Mouse (Mus musculus): ENCODE results near the gene Slain2. TPM values are rescaled to one million over a fixed set of nuclear protein-coding genes. Genes with fewer than 3 reads are reported as not detected.
A peak's percentile ranks its signal among the peaks of the same experiment; 100 is the strongest.
"Not testable (repeated sequence)": the region's sequence is repeated elsewhere in the genome, so short reads cannot be mapped to it uniquely, and the experiment has no call there.

Slain2 gene
- polyA plus RNA-seq, 1 experiment from 2014 or later, result 17.2 TPM

DNA sequence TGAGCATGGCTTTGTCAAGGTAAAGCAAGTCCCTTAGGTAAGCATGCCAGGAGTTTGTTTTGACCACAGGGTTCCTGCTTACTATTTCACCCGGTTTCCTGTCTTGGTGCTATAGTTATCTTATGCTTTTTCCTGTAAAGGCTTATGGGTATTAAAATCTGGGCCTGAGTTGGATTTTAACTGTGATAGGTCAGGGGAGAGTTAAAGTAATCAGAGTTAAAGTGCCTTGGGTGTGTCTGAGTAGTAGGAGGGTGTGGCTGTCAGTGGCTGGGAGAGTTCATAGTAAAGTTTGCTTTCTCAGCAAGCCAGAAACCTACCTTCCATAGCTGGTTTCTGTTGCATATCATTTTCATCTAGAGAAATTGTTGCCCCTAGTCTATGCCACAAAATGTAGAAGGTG is 2.7 kb downstream of the Slain2 start:
- no peak for ATAC-seq (ENCODE audit: insufficient number of reproducible peaks, low FRiP score, low TSS enrichment, low read depth)
- Histone ChIP-seq H3K9ac (0 out of 2 replicates have a peak overlapping the region, but pooled peaks have one; percentile 6), H3K27me3 (no peaks in the 10 kb centered on the region), H3K36me3 (no peaks in the 10 kb centered on the region), H3K4me2 (replicated peaks) (peak overlapping the region; percentile 79), H3K27ac (replicated peaks) (no peak overlapping the region), H3K4me1 (peaks cover 28% of the 10 kb centered on the region), H3K9me3 (replicated peaks) (no peaks in the 10 kb centered on the region), H3K4me3 (replicated peaks) (peak overlapping the region; percentile 68)
- 44% methylated on average over 1 of the region's 1 CpGs for WGBS

DNA sequence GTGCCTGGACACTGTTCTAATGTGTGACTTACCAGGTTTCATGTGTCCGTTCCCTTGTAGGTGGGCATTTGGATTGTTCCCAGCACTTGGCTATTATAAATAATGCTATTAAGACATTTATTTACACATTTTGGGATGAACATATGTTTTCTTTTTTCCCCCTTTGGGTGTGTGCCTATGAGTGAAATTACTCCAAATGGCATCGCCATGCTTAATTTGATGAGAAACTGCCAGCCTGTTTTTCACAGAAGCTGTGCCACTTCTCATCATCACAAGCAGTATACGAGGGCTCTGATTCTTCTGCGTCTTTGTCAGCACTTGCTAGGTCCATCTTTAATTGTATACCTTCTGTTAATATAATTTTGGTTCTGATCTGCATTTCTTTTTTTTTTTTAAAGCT is 6.3 kb downstream of the Slain2 start:
- H3K9ac ChIP-seq, result no peak overlapping the region
- no peak overlapping the region for H3K4me2 ChIP-seq (replicated peaks)
- 75% methylated on average over 4 of the region's 4 CpGs for WGBS
- no peak overlapping the region for H3K4me3 ChIP-seq (replicated peaks)
- H3K36me3 ChIP-seq, result no peaks in the 10 kb centered on the region
- no peak for ATAC-seq (ENCODE audit: insufficient number of reproducible peaks, low FRiP score, low TSS enrichment, low read depth)
- H3K27me3 ChIP-seq, result no peaks in the 10 kb centered on the region
- H3K27ac ChIP-seq (replicated peaks), result no peak overlapping the region
- H3K4me1 ChIP-seq, result peaks cover 19% of the 10 kb centered on the region
- H3K9me3 ChIP-seq (replicated peaks), result no peaks in the 10 kb centered on the region

DNA sequence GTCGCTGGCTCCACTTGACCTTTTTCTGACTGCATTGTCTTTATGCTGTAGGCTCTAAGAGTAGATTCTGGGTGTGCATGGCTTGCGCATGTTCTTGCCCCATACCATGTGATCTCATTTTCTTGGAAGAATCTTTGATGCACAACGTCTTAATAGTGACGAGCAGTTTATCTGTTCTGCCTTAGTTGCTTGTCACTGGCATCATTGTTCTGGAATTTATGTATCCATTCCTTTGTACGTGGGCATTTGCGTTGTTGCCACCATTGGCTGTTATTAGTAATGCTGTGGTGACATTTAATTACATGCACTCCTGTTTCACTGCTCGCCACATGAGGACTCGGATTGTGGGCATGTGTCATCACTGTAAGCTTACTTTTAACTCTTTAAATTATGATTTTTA is 7.1 kb downstream of the Slain2 start:
- H3K9me3 ChIP-seq (replicated peaks), result no peaks in the 10 kb centered on the region
- H3K4me1 ChIP-seq, result peaks cover 12% of the 10 kb centered on the region
- H3K9ac ChIP-seq, result no peak overlapping the region
- WGBS, result 81% methylated on average over 8 of the region's 8 CpGs
- no peak for ATAC-seq (ENCODE audit: insufficient number of reproducible peaks, low FRiP score, low TSS enrichment, low read depth)
- H3K27ac ChIP-seq (replicated peaks), result no peak overlapping the region
- H3K4me3 ChIP-seq (replicated peaks), result no peak overlapping the region
- no peaks in the 10 kb centered on the region for H3K36me3 ChIP-seq
- H3K27me3 ChIP-seq, result no peaks in the 10 kb centered on the region
- no peak overlapping the region for H3K4me2 ChIP-seq (replicated peaks)

DNA sequence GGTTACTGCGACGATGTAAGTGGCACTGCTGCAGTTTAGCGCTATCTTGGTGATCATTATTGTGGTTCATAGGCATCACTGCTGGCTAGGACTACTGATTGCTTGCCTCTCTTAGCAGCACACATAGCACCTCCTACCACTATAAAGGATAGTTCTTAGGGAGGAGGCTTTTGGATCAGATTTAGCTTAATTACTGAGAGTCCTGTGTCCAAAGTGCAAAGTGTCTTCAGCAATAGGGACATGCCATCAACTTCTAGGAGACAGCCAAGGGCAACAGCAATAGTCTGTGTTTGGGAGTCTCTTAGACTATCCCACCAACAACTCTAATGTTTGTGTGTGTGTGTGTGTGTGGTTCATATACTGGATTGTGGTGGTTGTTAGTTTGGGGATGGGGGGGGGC is 8.7 kb downstream of the Slain2 start:
- no peaks in the 10 kb centered on the region for H3K36me3 ChIP-seq
- no peaks in the 10 kb centered on the region for H3K4me1 ChIP-seq
- ATAC-seq (ENCODE audit: insufficient number of reproducible peaks, low FRiP score, low TSS enrichment, low read depth), result no peak
- H3K27ac ChIP-seq (replicated peaks), result no peak overlapping the region
- 94% methylated on average over 3 of the region's 3 CpGs for WGBS
- H3K4me2 ChIP-seq (replicated peaks), result no peak overlapping the region
- H3K9ac ChIP-seq, result no peak overlapping the region
- H3K27me3 ChIP-seq, result no peaks in the 10 kb centered on the region
- H3K9me3 ChIP-seq (replicated peaks), result no peaks in the 10 kb centered on the region
- no peak overlapping the region for H3K4me3 ChIP-seq (replicated peaks)

DNA sequence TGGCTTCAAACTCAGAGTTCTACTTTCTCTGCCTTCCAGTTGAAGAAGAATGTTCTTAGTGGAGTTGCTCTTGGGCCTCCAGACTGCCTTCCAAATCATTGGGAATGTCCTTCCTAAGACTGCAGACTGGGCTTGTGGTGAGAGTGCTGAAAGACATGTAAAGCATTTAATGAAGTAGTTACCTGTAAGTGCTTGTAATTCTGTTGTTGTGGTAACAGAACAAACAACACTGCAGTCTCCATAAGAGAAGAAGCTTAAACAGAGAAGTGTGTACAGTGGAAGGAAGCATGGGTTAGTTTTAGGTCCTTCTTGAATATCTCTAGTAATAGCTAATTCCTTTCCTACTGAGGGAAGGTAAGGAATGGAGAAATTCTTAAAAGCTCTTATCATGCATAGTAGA is 13.0 kb downstream of the Slain2 start:
- no peak overlapping the region for H3K9ac ChIP-seq
- no peak overlapping the region for H3K4me2 ChIP-seq (replicated peaks)
- no peaks in the 10 kb centered on the region for H3K36me3 ChIP-seq
- no peaks in the 10 kb centered on the region for H3K4me1 ChIP-seq
- no peaks in the 10 kb centered on the region for H3K27me3 ChIP-seq
- H3K4me3 ChIP-seq (replicated peaks), result no peak overlapping the region
- H3K9me3 ChIP-seq (replicated peaks), result no peaks in the 10 kb centered on the region
- no peak overlapping the region for H3K27ac ChIP-seq (replicated peaks)
- ATAC-seq (ENCODE audit: insufficient number of reproducible peaks, low FRiP score, low TSS enrichment, low read depth), result no peak

DNA sequence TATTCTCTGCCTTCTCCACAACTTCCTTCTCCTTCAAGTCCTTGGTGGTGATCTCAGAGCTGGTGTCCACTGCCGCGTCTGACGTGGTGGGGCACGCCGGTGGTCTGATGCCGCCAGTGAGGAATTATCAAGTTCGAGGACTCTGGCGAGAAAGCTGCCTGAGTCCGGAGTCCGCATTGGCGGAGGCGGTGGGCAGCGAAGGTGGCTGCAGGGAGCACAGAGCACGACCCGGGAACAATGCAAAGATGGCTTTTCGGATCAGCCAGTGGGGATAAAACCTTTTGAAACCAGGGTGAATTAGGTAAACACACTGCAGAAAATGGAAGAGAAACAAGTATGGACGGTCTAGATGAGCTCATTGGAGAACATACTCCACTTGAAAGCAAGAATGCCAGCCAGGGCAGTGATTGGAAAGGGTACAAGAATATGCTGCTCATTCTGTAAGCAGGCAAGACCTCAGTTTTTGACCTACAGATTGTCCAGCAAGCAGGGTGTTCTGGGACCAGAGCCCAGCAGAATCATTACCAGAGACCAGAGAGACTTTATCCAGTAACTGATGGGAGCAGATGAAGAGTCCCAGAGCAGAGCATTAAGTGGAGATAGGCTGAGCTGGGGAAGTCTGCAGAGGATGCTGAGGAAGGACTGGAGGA is 19.0 kb downstream of the Slain2 start:
- Histone ChIP-seq H3K4me3 (replicated peaks) (no peak overlapping the region), H3K27ac (replicated peaks) (no peak overlapping the region), H3K27me3 (no peaks in the 10 kb centered on the region), H3K9me3 (replicated peaks) (0 out of 2 replicates have a peak, but pooled peaks cover 5% of the 10 kb centered on the region), H3K36me3 (no peaks in the 10 kb centered on the region), H3K4me1 (no peaks in the 10 kb centered on the region), H3K4me2 (replicated peaks) (no peak overlapping the region), H3K9ac (no peak overlapping the region)
- ATAC-seq (ENCODE audit: insufficient number of reproducible peaks, low FRiP score, low TSS enrichment, low read depth), result no peak
- 95% methylated on average over 17 of the region's 17 CpGs for WGBS

DNA sequence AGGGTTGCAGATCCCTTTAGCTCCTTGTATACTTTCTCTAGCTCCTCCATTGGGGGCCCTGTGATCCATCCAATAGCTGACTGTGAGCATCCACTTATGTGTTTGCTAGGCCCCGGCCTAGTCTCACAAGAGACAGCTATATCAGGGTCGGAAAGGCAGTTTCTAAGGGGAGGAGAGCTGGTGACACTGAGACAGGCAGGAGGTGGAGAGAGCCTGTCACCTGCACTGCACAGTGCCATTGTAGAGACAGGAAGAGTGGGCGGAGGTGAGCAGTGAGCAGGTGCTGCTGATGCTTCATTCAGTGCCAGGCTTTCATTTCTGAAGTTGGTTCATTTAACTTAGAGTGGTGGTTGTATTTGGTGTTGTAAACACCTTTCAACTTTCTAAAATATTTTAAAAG is 24.3 kb downstream of the Slain2 start:
- not testable (repeated sequence) for H3K9me3 ChIP-seq (replicated peaks); H3K4me3 ChIP-seq (replicated peaks); H3K27me3 ChIP-seq; H3K4me2 ChIP-seq (replicated peaks); H3K27ac ChIP-seq (replicated peaks); H3K36me3 ChIP-seq; H3K9ac ChIP-seq; H3K4me1 ChIP-seq; ATAC-seq (ENCODE audit: insufficient number of reproducible peaks, low FRiP score, low TSS enrichment, low read depth)
- WGBS, result 94% methylated on average over 3 of the region's 3 CpGs

DNA sequence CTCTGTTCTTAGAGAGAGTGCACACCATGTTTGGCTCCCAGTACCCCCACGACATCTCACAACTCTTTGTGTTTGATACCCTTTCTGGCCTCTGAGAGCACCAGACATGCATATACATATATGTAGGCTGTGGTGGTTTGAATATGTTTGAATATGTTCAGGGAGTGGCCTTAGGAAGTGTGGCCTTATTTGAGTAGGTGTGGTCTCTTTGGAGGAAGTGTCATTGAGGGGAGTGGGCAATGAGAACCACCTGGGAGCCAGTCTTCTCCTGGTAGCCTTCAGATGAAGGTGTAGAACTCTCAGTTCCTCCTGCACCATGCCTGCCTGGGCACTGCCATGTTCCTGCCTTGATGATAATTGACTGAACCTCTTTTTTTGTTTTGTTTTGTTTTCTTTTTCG is 25.2 kb downstream of the Slain2 start:
- Histone ChIP-seq H3K9me3 (replicated peaks) (no peaks in the 10 kb centered on the region), H3K4me3 (replicated peaks) (no peak overlapping the region), H3K27me3 (no peaks in the 10 kb centered on the region), H3K9ac (no peak overlapping the region), H3K27ac (replicated peaks) (no peak overlapping the region), H3K4me1 (no peaks in the 10 kb centered on the region), H3K4me2 (replicated peaks) (no peak overlapping the region), H3K36me3 (peaks cover 4% of the 10 kb centered on the region)
- WGBS, result 90% methylated on average over 2 of the region's 2 CpGs
- ATAC-seq (ENCODE audit: insufficient number of reproducible peaks, low FRiP score, low TSS enrichment, low read depth), result no peak

DNA sequence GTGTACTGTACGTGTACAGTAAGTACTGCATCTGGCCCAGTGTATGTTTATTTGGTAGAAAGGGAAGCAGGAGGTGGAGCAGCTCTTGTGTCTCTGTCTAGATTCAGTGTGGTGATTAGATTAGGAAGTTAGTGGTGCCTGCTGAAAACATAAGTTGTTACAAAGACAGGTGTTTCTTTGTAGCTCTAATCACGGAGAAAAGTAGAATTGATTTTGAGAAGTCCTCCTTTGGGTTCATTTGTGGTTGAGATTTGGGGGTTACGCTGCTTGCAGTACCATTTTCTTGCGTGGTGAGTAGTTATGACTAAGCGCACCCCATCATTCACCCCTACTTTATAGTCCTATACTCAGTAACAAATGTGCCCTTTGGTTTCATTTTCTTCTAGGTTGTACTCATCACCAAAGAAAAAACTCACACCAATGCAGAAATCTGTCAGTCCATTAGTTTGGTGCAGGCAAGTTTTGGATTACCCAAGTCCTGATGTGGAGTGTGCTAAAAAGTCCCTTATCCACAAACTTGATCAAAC is 26.9 kb downstream of the Slain2 start:
- WGBS, result 91% methylated on average over 5 of the region's 5 CpGs
- no peak overlapping the region for H3K4me2 ChIP-seq (replicated peaks)

DNA sequence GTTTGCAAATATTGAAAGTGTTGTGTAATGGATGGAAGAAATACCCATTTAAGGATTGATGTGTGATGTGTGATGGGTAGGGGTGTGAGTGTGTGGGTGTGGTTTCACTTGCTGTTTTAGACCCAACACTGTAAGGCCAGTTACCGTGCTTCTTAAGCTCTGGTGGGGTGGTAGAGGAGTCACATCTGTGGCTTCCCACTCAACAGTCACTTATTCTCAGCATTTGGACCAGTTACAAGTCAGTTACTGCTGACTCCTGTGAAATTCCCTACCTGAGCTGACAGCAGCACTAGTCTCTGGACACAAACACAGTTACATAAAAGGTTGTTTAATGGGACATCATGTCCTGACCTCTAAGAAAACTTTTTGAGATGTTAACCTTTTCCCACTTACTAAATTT is 34.0 kb downstream of the Slain2 start:
- 77% methylated on average over 1 of the region's 1 CpGs for WGBS

More for the DNA sequence above, 26.9 kb downstream of the Slain2 start:
- no peaks in the 10 kb centered on the region for H3K4me1 ChIP-seq
- H3K9ac ChIP-seq, result no peak overlapping the region
- no peaks in the 10 kb centered on the region for H3K9me3 ChIP-seq (replicated peaks)
- no peak overlapping the region for H3K4me3 ChIP-seq (replicated peaks)
- H3K27me3 ChIP-seq, result no peaks in the 10 kb centered on the region
- peaks cover 7% of the 10 kb centered on the region for H3K36me3 ChIP-seq
- no peak overlapping the region for H3K27ac ChIP-seq (replicated peaks)
- no peak for ATAC-seq (ENCODE audit: insufficient number of reproducible peaks, low FRiP score, low TSS enrichment, low read depth)

DNA sequence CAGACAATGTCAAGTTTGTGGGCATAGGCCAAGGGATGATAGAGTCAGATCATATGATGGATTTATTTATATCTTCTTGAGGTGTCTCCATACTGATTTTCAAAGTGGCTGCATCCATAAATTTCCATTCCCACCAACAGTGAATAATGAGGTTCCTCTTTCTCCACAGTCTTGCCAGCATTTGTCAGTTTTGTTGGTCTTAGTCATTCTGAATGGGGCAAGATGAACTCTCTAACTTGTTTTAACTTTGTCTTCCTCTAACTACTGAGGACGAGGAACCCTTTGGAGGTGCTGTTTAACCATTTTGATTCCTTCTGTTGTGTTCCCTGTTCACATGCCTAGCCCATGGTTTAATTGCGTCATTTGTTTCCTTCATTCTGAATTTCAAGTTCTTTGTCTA is 36.1 kb downstream of the Slain2 start:
- Histone ChIP-seq H3K36me3 (0 out of 2 replicates have a peak, but pooled peaks cover 3% of the 10 kb centered on the region), H3K27ac (replicated peaks) (no peak overlapping the region), H3K9me3 (replicated peaks) (no peaks in the 10 kb centered on the region), H3K9ac (no peak overlapping the region), H3K4me3 (replicated peaks) (no peak overlapping the region), H3K4me2 (replicated peaks) (no peak overlapping the region), H3K4me1 (no peaks in the 10 kb centered on the region), H3K27me3 (no peaks in the 10 kb centered on the region)
- no peak for ATAC-seq (ENCODE audit: insufficient number of reproducible peaks, low FRiP score, low TSS enrichment, low read depth)
- WGBS, result 87% methylated on average over 2 of the region's 2 CpGs

More for the DNA sequence above, 34.0 kb downstream of the Slain2 start:
- no peak for ATAC-seq (ENCODE audit: insufficient number of reproducible peaks, low FRiP score, low TSS enrichment, low read depth)
- Histone ChIP-seq H3K9me3 (replicated peaks) (no peaks in the 10 kb centered on the region), H3K4me2 (replicated peaks) (no peak overlapping the region), H3K4me3 (replicated peaks) (no peak overlapping the region), H3K27ac (replicated peaks) (no peak overlapping the region), H3K36me3 (peaks cover 10% of the 10 kb centered on the region), H3K27me3 (no peaks in the 10 kb centered on the region), H3K4me1 (no peaks in the 10 kb centered on the region), H3K9ac (no peak overlapping the region)

DNA sequence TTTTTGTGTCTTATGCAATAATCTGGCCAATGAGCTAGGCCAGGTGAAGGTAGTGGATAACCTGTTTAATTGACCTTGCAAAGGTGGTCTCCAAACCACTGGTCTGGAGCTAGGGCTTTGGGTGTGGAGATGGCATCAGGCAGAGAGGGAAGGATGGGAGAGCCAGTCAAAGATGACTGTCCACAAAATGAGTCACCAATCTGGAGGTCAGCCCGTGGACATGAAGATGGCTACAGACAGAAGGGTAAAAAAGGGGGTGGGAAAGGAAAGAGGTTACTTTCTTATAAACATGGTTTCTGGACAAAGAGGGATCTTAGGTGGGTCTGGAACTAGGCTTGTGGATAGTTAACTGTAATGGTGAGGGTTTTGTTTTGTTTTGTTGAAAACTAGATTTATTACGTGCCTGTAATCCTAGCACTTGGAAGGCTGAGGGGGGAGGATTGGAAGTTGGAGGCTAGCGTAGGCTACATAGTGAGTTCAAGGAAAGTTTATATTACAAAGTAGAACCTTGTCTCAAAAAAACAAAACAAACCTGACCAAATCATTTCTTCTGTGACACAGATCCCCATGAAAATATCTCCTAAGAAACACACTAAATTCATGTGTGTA is 40.0 kb downstream of the Slain2 start:
- Histone ChIP-seq H3K27ac (replicated peaks) (no peak overlapping the region), H3K9me3 (replicated peaks) (no peaks in the 10 kb centered on the region), H3K4me1 (no peaks in the 10 kb centered on the region), H3K27me3 (no peaks in the 10 kb centered on the region), H3K4me2 (replicated peaks) (no peak overlapping the region), H3K4me3 (replicated peaks) (no peak overlapping the region), H3K36me3 (peaks cover 8% of the 10 kb centered on the region; the same call in 1 of the 2 replicates), H3K9ac (no peak overlapping the region)
- 74% methylated on average over 3 of the region's 3 CpGs for WGBS
- no peak for ATAC-seq (ENCODE audit: insufficient number of reproducible peaks, low FRiP score, low TSS enrichment, low read depth)
